Comparison of ENCODE assay signal across 9 mouse cellular contexts in the genomic region with DNA sequence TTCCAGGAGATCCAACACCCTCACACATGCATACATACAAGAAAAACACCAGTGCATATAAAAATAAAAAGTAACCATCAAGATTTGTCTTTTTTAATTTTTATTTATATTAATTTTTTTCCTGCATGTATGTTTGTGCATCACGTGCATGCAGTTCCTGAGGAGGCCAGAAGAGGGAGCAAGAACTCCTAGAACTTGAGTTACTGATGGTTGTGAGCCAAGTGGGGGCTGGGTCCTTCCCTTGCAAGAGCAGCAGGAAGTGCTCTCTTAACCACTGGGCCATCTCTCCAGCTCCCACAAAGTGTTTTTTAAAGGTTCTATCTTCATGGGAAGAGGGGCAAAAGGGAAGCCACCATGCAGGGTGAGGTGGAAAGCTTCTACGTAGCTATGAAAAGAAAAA. TPM values are rescaled to one million over a fixed set of nuclear protein-coding genes. Genes with fewer than 3 reads are reported as not detected.
A peak's percentile ranks its signal among the peaks of the same experiment; 100 is the strongest.
DNase-seq lines count a peak whose midpoint lies in the region; ATAC-seq and TF ChIP-seq lines count a peak whose summit lies in the region.
"Had no signal": no experiment of that assay in that cellular context is flagged by ENCODE, and none has a peak within 500 bp of the region (broad histone marks: within the 10 kb centered on the region; RNA-seq: fewer than 3 reads in every experiment).

No protein-coding gene starts in this region.

- WGBS in kidney, embryonic 15.5 days: 88% methylated on average over 2 of the region's 2 CpGs
- WGBS in thymus, adult 2 months: 92% methylated on average over 2 of the region's 2 CpGs
- 94% methylated on average over 2 of the region's 2 CpGs for WGBS in embryonic facial prominence, embryonic 14.5 days

- no peak overlapping the region for H3K9ac ChIP-seq in kidney, embryonic 15.5 days
- no peak overlapping the region for H3K9ac ChIP-seq in embryonic facial prominence, embryonic 14.5 days (ENCODE audit: low read depth, low read length)
- H3K9ac ChIP-seq: midbrain, embryonic 12.5 days had no signal

- no peak for TF ChIP-seq POLR2A in thymus, adult 2 months (IDR thresholded peaks at IDR 0.05; ENCODE audit: control insufficient read depth, extremely low read depth, insufficient read depth, low read length, poor library complexity)

- H3K4me1 ChIP-seq in kidney, embryonic 15.5 days: peaks cover 35% of the 10 kb centered on the region
- H3K4me1 ChIP-seq in thymus, adult 2 months (replicated peaks; ENCODE audit: control insufficient read depth, insufficient read depth, low read length): peaks cover 8% of the 10 kb centered on the region
- H3K4me1 ChIP-seq in embryonic facial prominence, embryonic 14.5 days (ENCODE audit: control insufficient read depth, insufficient read depth, low read length): peaks cover 32% of the 10 kb centered on the region

- no peak overlapping the region for H3K4me2 ChIP-seq in kidney, embryonic 15.5 days
- H3K4me2 ChIP-seq in embryonic facial prominence, embryonic 14.5 days (ENCODE audit: low read depth, low read length): no peak overlapping the region
- H3K4me2 ChIP-seq: midbrain, embryonic 12.5 days had no signal

- H3K36me3 ChIP-seq in kidney, embryonic 15.5 days: peaks cover 52% of the 10 kb centered on the region
- H3K36me3 ChIP-seq in thymus, adult 2 months (ENCODE audit: control insufficient read depth, insufficient read depth, low read length): no peaks in the 10 kb centered on the region
- H3K36me3 ChIP-seq in embryonic facial prominence, embryonic 14.5 days (ENCODE audit: control insufficient read depth, insufficient read depth, low read length): peaks cover 53% of the 10 kb centered on the region

- no peak overlapping the region for H3K4me3 ChIP-seq in kidney, embryonic 15.5 days (replicated peaks)
- H3K4me3 ChIP-seq in thymus, adult 2 months (ENCODE audit: control insufficient read depth, insufficient read depth, low read length): no peak overlapping the region
- H3K4me3 ChIP-seq in embryonic facial prominence, embryonic 14.5 days (ENCODE audit: low read depth, low read length): no peak overlapping the region
- H3K4me3 ChIP-seq: midbrain, embryonic 12.5 days had no signal

- ATAC-seq in kidney, embryonic 15.5 days (replicated peaks; ENCODE audit: low FRiP score): no peak
- ATAC-seq in embryonic facial prominence, embryonic 14.5 days (ENCODE audit: low read depth): no peak

- H3K27ac ChIP-seq in kidney, embryonic 15.5 days: no peak overlapping the region
- H3K27ac ChIP-seq in thymus, adult 2 months (ENCODE audit: control insufficient read depth, insufficient read depth, low read length): no peak overlapping the region
- H3K27ac ChIP-seq in embryonic facial prominence, embryonic 14.5 days (replicated peaks; ENCODE audit: low read depth, low read length): no peak overlapping the region
- H3K27ac ChIP-seq: midbrain, embryonic 12.5 days had no signal

- DNase-seq in kidney, adult 18-20 months: peak; percentile 30
- peak; percentile 48 to 66 for DNase-seq in thymus, postnatal 10 days (ENCODE audit: low spot score in 2 of 2)
- no peak for DNase-seq in thymus, adult 2 months
- DNase-seq in embryonic facial prominence, embryonic 14.5 days (ENCODE audit: low spot score): peak; percentile 29
- DNase-seq in thymus, postnatal 4 days: peak; percentile 84
- DNase-seq in left cerebral cortex, adult 8-10 months (ENCODE audit: low spot score in 2 of 2): no peak
- no peak for DNase-seq in adrenal gland, adult (ENCODE audit: inconsistent age in 2 of 2, low spot score in 1 of 2)

- no peaks in the 10 kb centered on the region for H3K27me3 ChIP-seq in kidney, embryonic 15.5 days
- H3K27me3 ChIP-seq in thymus, adult 2 months (ENCODE audit: control insufficient read depth, insufficient read depth, low read length): peaks cover 7% of the 10 kb centered on the region; the same call in 1 of the 2 replicates
- no peaks in the 10 kb centered on the region for H3K27me3 ChIP-seq in embryonic facial prominence, embryonic 14.5 days (replicated peaks; ENCODE audit: control insufficient read depth, insufficient read depth, low read length)

- H3K9me3 ChIP-seq in kidney, embryonic 15.5 days (replicated peaks): 0 out of 2 replicates have a peak, but pooled peaks cover 4% of the 10 kb centered on the region
- H3K9me3 ChIP-seq in embryonic facial prominence, embryonic 14.5 days (ENCODE audit: control insufficient read depth, low read length): peaks cover 5% of the 10 kb centered on the region; the same call in 1 of the 2 replicates
- H3K9me3 ChIP-seq: midbrain, embryonic 12.5 days had no signal

- no peak for TF ChIP-seq CTCF in thymus, adult 2 months (IDR thresholded peaks at IDR 0.05; ENCODE audit: borderline replicate concordance, control insufficient read depth, extremely low read depth, insufficient read depth, low read length, poor library complexity)

RNA-seq across cellular contexts. Expression of a gene that starts 9.1 kb away (rescaled TPM):
- 83.0 and 86.1 TPM in 2 replicates for polyA plus RNA-seq in kidney, embryonic 15.5 days (2015; fragmentation: Nextera tagmentation; extraction: Ambion mirVana)
- polyA plus RNA-seq in thymus, adult 2 months (2012; rRNA removed): 33.6 and 43.6 TPM in 2 replicates
- polyA plus RNA-seq in embryonic facial prominence, embryonic 14.5 days (2014; fragmentation: Nextera tagmentation; extraction: Ambion mirVana): 50.6 and 54.1 TPM in 2 replicates
- total RNA-seq in left cerebral cortex, adult 8-10 months (2022): 10 to 100 TPM; 62.0 to 76.7 (median 65.9) TPM

RNA-seq across cellular contexts. Expression of a gene that starts 21.8 kb away (rescaled TPM):
- polyA plus RNA-seq in kidney, embryonic 15.5 days (2015; fragmentation: Nextera tagmentation; extraction: Ambion mirVana): 48.5 and 49.9 TPM in 2 replicates
- polyA plus RNA-seq in thymus, adult 2 months (2012; rRNA removed): 317 and 352 TPM in 2 replicates
- 34.8 and 35.3 TPM in 2 replicates for polyA plus RNA-seq in embryonic facial prominence, embryonic 14.5 days (2014; fragmentation: Nextera tagmentation; extraction: Ambion mirVana)
- 10 to 100 TPM; 27.6 to 36.9 (median 31.2) TPM for total RNA-seq in left cerebral cortex, adult 8-10 months (2022)

RNA-seq across cellular contexts. Expression of a gene that starts 27.9 kb away (rescaled TPM):
- polyA plus RNA-seq in kidney, embryonic 15.5 days (2015; fragmentation: Nextera tagmentation; extraction: Ambion mirVana): 15.9 and 18.8 TPM in 2 replicates
- polyA plus RNA-seq in thymus, adult 2 months (2012; rRNA removed): 153 and 171 TPM in 2 replicates
- 14.2 and 15.1 TPM in 2 replicates for polyA plus RNA-seq in embryonic facial prominence, embryonic 14.5 days (2014; fragmentation: Nextera tagmentation; extraction: Ambion mirVana)
- total RNA-seq in left cerebral cortex, adult 8-10 months (2022): 10 to 100 TPM; 28.3 to 41.6 (median 38.0) TPM

RNA-seq across cellular contexts. Expression of a gene that starts 51.8 kb away (rescaled TPM):
- 0.26 TPM in 2 replicates for polyA plus RNA-seq in kidney, embryonic 15.5 days (2015; fragmentation: Nextera tagmentation; extraction: Ambion mirVana)
- polyA plus RNA-seq in thymus, adult 2 months (2012; rRNA removed): 0.05 and 0.11 TPM in 2 replicates
- 0.08 TPM in 2 replicates for polyA plus RNA-seq in embryonic facial prominence, embryonic 14.5 days (2014; fragmentation: Nextera tagmentation; extraction: Ambion mirVana)
- total RNA-seq in left cerebral cortex, adult 8-10 months (2022): not detected
- polyA plus RNA-seq: midbrain, embryonic 12.5 days had no signal

Comparison
In these comparisons a context has a peak if more than half of its experiments do, and no peak if none do; other contexts are left out.
1. DNase-seq: peak in kidney, adult 18-20 months (single experiment), thymus, postnatal 10 days (2 of 2), embryonic facial prominence, embryonic 14.5 days (single experiment) and thymus, postnatal 4 days (single experiment); none in thymus, adult 2 months (single experiment), left cerebral cortex, adult 8-10 months (0 of 2) and adrenal gland, adult (0 of 2).